Mouse (Mus musculus) kidney, embryonic 14.5 days (tissue): ENCODE measurements around the gene Gmcl1. TPM values are rescaled to one million over a fixed set of nuclear protein-coding genes. Genes with fewer than 3 reads are reported as not detected.

Source experiments
- ATAC-seq: fragments of 200-750 bp; cut with Nextera tagmentation; 2 replicates; pipeline ENCODE4 v1.8.0; 2017; ENCODE audit warnings: moderate number of reproducible peaks, mild to moderate bottlenecking, moderate TSS enrichment, moderate library complexity; ENCODE audit not compliant: low FRiP score, low TSS enrichment
- H3K27ac ChIP-seq: fragments of 300-500 bp; sonication (generic); 2 replicates; pipeline ENCODE4 v1.5.1; 2014; ENCODE audit warnings: low read depth, mild to moderate bottlenecking, low read length, moderate library complexity, mixed read lengths
- H3K27me3 ChIP-seq: fragments of 300-500 bp; sonication (generic); 2 replicates; pipeline ENCODE4 v1.6.1; 2014; ENCODE audit warnings: mild to moderate bottlenecking, low read length; ENCODE audit not compliant: control insufficient read depth, insufficient read depth
- H3K36me3 ChIP-seq: fragments of 300-500 bp; sonication (generic); 2 replicates; pipeline ENCODE4 v1.6.1; 2014; ENCODE audit warnings: low read length, mixed read lengths; ENCODE audit not compliant: control insufficient read depth, insufficient read depth
- H3K4me1 ChIP-seq: fragments of 300-500 bp; sonication (generic); 2 replicates; pipeline ENCODE4 v1.6.1; 2014; ENCODE audit warnings: low read length, mixed read lengths; ENCODE audit not compliant: control insufficient read depth, insufficient read depth
- H3K4me2 ChIP-seq: fragments of 300-500 bp; sonication (generic); replicated peaks from 2 replicates; pipeline ENCODE4 v1.6.1; 2014; ENCODE audit warnings: low read depth, mild to moderate bottlenecking, low read length
- H3K4me3 ChIP-seq: fragments of 300-500 bp; sonication (generic); 2 replicates; pipeline ENCODE4 v1.5.1; 2014; ENCODE audit warnings: mild to moderate bottlenecking, low read length
- H3K9ac ChIP-seq: fragments of 300-500 bp; sonication (generic); 2 replicates; pipeline ENCODE4 v1.6.1; 2014; ENCODE audit warnings: low read depth, mild to moderate bottlenecking, low read length, moderate library complexity
- H3K9me3 ChIP-seq: fragments of 300-500 bp; sonication (generic); 2 replicates; pipeline ENCODE4 v1.6.1; 2016; ENCODE audit warnings: low read length; ENCODE audit not compliant: control insufficient read depth
- WGBS: fragments of 180-500 bp; shearing (Covaris S2); extraction: QIAGEN DNeasy Blood & Tissue Kit; methylation state at CpG from one replicate; pipeline ENCODE4 v1.1.7; 2014; 5-methylcytosine and 5-hydroxymethylcytosine counted together
- polyA plus RNA-seq: library from polyadenylated mRNA; unstranded; fragments of >200 nt; fragmentation: Nextera tagmentation; extraction: Ambion mirVana; gene quantifications from 2 replicates; pipeline ENCODE4 v1.2.1, GENCODE M21; 2014

Gmcl1 gene
- polyA plus RNA-seq = 27.0 and 38.3 TPM in 2 replicates

GRCm38 (mm10) chr6:86733183-86733876, at the start of gene Gmcl1:
Gmcl1 (minus strand) TSS chr6:86733383.
- no peaks in the 10 kb centered on the region for H3K27me3 ChIP-seq
- peak; percentile 94 for ATAC-seq
- peak within 1 kb of the TSS; percentile 85 for H3K9ac ChIP-seq
- peak within 1 kb of the TSS; percentile 94 for H3K4me2 ChIP-seq
- H3K27ac ChIP-seq = peak within 1 kb of the TSS; percentile 48; the same call in 1 of the 2 replicates
- no peaks in the 10 kb centered on the region for H3K9me3 ChIP-seq
- H3K4me3 ChIP-seq = peak within 1 kb of the TSS; percentile 96
- peaks cover 3% of the 10 kb centered on the region; the same call in 1 of the 2 replicates for H3K4me1 ChIP-seq
- under 1% methylated on average over 56 of the region's 59 CpGs for WGBS
- no peaks in the 10 kb centered on the region for H3K36me3 ChIP-seq

GRCm38 (mm10) chr6:86782342-86782741, 49.2 kb upstream of the Gmcl1 start:
- Histone ChIP-seq H3K4me2 (no peak overlapping the region), H3K36me3 (no peaks in the 10 kb centered on the region), H3K4me3 (no peak overlapping the region), H3K27ac (no peak overlapping the region), H3K9ac (no peak overlapping the region), H3K9me3 (no peaks in the 10 kb centered on the region), H3K4me1 (no peaks in the 10 kb centered on the region), H3K27me3 (no peaks in the 10 kb centered on the region)
- 63% methylated on average over 3 of the region's 3 CpGs for WGBS
- ATAC-seq = no peak

- WGBS = 59% methylated on average over 2 of the region's 2 CpGs
- H3K4me1 ChIP-seq = no peaks in the 10 kb centered on the region
These were observed 48.3 kb upstream of the Gmcl1 start for GRCm38 (mm10) chr6:86781361-86781957.

GRCm38 (mm10) chr6:86778910-86779594, 45.9 kb upstream of the Gmcl1 start:
- Histone ChIP-seq H3K4me3 (no peak overlapping the region), H3K27me3 (no peaks in the 10 kb centered on the region), H3K36me3 (no peaks in the 10 kb centered on the region), H3K4me2 (no peak overlapping the region), H3K9me3 (no peaks in the 10 kb centered on the region), H3K27ac (no peak overlapping the region), H3K4me1 (no peaks in the 10 kb centered on the region), H3K9ac (no peak overlapping the region)
- ATAC-seq = no peak
- 90% methylated on average over 10 of the region's 10 CpGs for WGBS

More at GRCm38 (mm10) chr6:86781361-86781957, 48.3 kb upstream of the Gmcl1 start:
- no peak overlapping the region for H3K27ac ChIP-seq
- no peaks in the 10 kb centered on the region for H3K36me3 ChIP-seq
- no peak overlapping the region for H3K9ac ChIP-seq
- no peak overlapping the region for H3K4me2 ChIP-seq
- H3K4me3 ChIP-seq = no peak overlapping the region
- H3K27me3 ChIP-seq = no peaks in the 10 kb centered on the region
- ATAC-seq = no peak
- H3K9me3 ChIP-seq = no peaks in the 10 kb centered on the region

GRCm38 (mm10) chr6:86777181-86777580, 44.0 kb upstream of the Gmcl1 start:
- WGBS = 69% methylated on average over 3 of the region's 3 CpGs
- Histone ChIP-seq H3K4me1 (no peaks in the 10 kb centered on the region), H3K27ac (no peak overlapping the region), H3K9me3 (no peaks in the 10 kb centered on the region), H3K4me3 (no peak overlapping the region), H3K27me3 (no peaks in the 10 kb centered on the region), H3K36me3 (no peaks in the 10 kb centered on the region), H3K4me2 (no peak overlapping the region), H3K9ac (no peak overlapping the region)
- ATAC-seq = no peak

- no peaks in the 10 kb centered on the region for H3K36me3 ChIP-seq
- no peak overlapping the region for H3K4me3 ChIP-seq
- no peaks in the 10 kb centered on the region for H3K9me3 ChIP-seq
- no peak for ATAC-seq
- 60% methylated on average over 4 of the region's 4 CpGs for WGBS
- H3K27me3 ChIP-seq = no peaks in the 10 kb centered on the region
- no peak overlapping the region for H3K4me2 ChIP-seq
- no peak overlapping the region for H3K9ac ChIP-seq
- H3K27ac ChIP-seq = no peak overlapping the region
- H3K4me1 ChIP-seq = no peaks in the 10 kb centered on the region
These were observed 43.5 kb upstream of the Gmcl1 start for GRCm38 (mm10) chr6:86776706-86777071.

GRCm38 (mm10) chr6:86776001-86776705, 43.0 kb upstream of the Gmcl1 start:
- WGBS = 88% methylated on average over 8 of the region's 8 CpGs
- no peak overlapping the region for H3K4me2 ChIP-seq
- no peak overlapping the region for H3K9ac ChIP-seq
- no peaks in the 10 kb centered on the region for H3K36me3 ChIP-seq
- no peaks in the 10 kb centered on the region for H3K9me3 ChIP-seq
- ATAC-seq = no peak
- no peak overlapping the region for H3K27ac ChIP-seq
- no peaks in the 10 kb centered on the region for H3K27me3 ChIP-seq
- H3K4me1 ChIP-seq = no peaks in the 10 kb centered on the region
- no peak overlapping the region for H3K4me3 ChIP-seq

GRCm38 (mm10) chr6:86774937-86775336, 41.8 kb upstream of the Gmcl1 start:
- Histone ChIP-seq H3K9ac (no peak overlapping the region), H3K27me3 (no peaks in the 10 kb centered on the region), H3K4me3 (no peak overlapping the region), H3K36me3 (no peaks in the 10 kb centered on the region), H3K9me3 (no peaks in the 10 kb centered on the region), H3K27ac (no peak overlapping the region), H3K4me2 (no peak overlapping the region), H3K4me1 (no peaks in the 10 kb centered on the region)
- 78% methylated on average over 6 of the region's 6 CpGs for WGBS
- no peak for ATAC-seq
